Mouse (Mus musculus) adrenal gland, postnatal 10 days (tissue): ENCODE results near the gene Tubgcp6. TPM values are rescaled to one million over a fixed set of nuclear protein-coding genes. Genes with fewer than 3 reads are reported as not detected.

Source experiments
- DNase-seq: peaks from one replicate; pipeline ENCODE4 v3.0.0; 2021; ENCODE audit warnings: mixed read lengths
- long read RNA-seq, 2 experiments: library from polyadenylated mRNA; stranded (forward); transcript quantifications; one replicate each; pipeline ENCODE4 v2.0.0; 2021
- total RNA-seq, 2 experiments: library from RNA; stranded (reverse); gene quantifications; 2 replicates each; pipeline ENCODE4 v1.2.3; 2021

Gene Tubgcp6
- total RNA-seq = 10 to 100 TPM; 13.5 to 18.6 TPM
- long read RNA-seq, experiment 1, partial matches to known transcripts = 2 of 4 reads
- long read RNA-seq, experiment 1, other reads (novel, unspliced or antisense) = 2 of 4 reads
- long read RNA-seq, experiment 2, full-length matches to known transcripts = 2 of 5 reads
- long read RNA-seq, experiment 2, partial matches to known transcripts = 1 of 5 reads
- long read RNA-seq, experiment 2, other reads (novel, unspliced or antisense) = 2 of 5 reads

- peak; percentile 97 for DNase-seq
These were observed at the start of gene Tubgcp6 for GRCm38 (mm10) chr15:89122649-89123366. Tubgcp6 (minus strand) TSS chr15:89123112.

GRCm38 (mm10) chr15:89172276-89172935 lies 49.5 kb upstream of the Tubgcp6 start:
- no peak for DNase-seq

GRCm38 (mm10) chr15:89171526-89172051 lies 48.7 kb upstream of the Tubgcp6 start:
- DNase-seq = no peak

GRCm38 (mm10) chr15:89170102-89170501 lies 47.2 kb upstream of the Tubgcp6 start:
- peak; percentile 42 for DNase-seq

- peak; percentile 84 for DNase-seq
These were observed 46.5 kb upstream of the Tubgcp6 start for GRCm38 (mm10) chr15:89169431-89169830.

- no peak for DNase-seq
These were observed 46.0 kb upstream of the Tubgcp6 start for GRCm38 (mm10) chr15:89168922-89169321.

GRCm38 (mm10) chr15:89165478-89165877 lies 42.6 kb upstream of the Tubgcp6 start:
- DNase-seq = no peak

- DNase-seq = no peak
These were observed 38.5 kb upstream of the Tubgcp6 start for GRCm38 (mm10) chr15:89161397-89161796.

- DNase-seq = no peak
These were observed 35.6 kb upstream of the Tubgcp6 start for GRCm38 (mm10) chr15:89158516-89158915.

GRCm38 (mm10) chr15:89157954-89158353 lies 35.0 kb upstream of the Tubgcp6 start:
- peak; percentile 75 for DNase-seq

GRCm38 (mm10) chr15:89152312-89152711 lies 29.4 kb upstream of the Tubgcp6 start:
- DNase-seq = no peak

- DNase-seq = peak; percentile 75
These were observed 27.1 kb upstream of the Tubgcp6 start for GRCm38 (mm10) chr15:89150041-89150390.

- peak; percentile 57 for DNase-seq
These were observed 26.5 kb upstream of the Tubgcp6 start, which contains the start of gene Mapk11 for GRCm38 (mm10) chr15:89149271-89150040. Mapk11 (minus strand) TSS chr15:89149628.

- DNase-seq = no peak
These were observed 25.8 kb upstream of the Tubgcp6 start for GRCm38 (mm10) chr15:89148496-89149270.

- DNase-seq = no peak
These were observed 25.0 kb upstream of the Tubgcp6 start for GRCm38 (mm10) chr15:89147895-89148294.

GRCm38 (mm10) chr15:89147456-89147855 lies 24.5 kb upstream of the Tubgcp6 start:
- no peak for DNase-seq

- no peak for DNase-seq
These were observed 24.1 kb upstream of the Tubgcp6 start for GRCm38 (mm10) chr15:89147024-89147423.

- DNase-seq = peak; percentile 56
These were observed 23.6 kb upstream of the Tubgcp6 start for GRCm38 (mm10) chr15:89146537-89146936.

- no peak for DNase-seq
These were observed 23.0 kb upstream of the Tubgcp6 start for GRCm38 (mm10) chr15:89145813-89146350.

GRCm38 (mm10) chr15:89144965-89145364 lies 22.1 kb upstream of the Tubgcp6 start:
- DNase-seq = no peak

- no peak for DNase-seq
These were observed 20.2 kb upstream of the Tubgcp6 start for GRCm38 (mm10) chr15:89143134-89143533.
